In genomic region chr14:76452751-76453360, GRCm38 (mm10) we compare ENCODE assay signal across 16 mouse cellular contexts. TPM values are rescaled to one million over a fixed set of nuclear protein-coding genes. Genes with fewer than 3 reads are reported as not detected.
DNase-seq lines count a peak whose midpoint lies in the region; ATAC-seq and TF ChIP-seq lines count a peak whose summit lies in the region.
"Had no signal": no experiment of that assay in that cellular context is flagged by ENCODE, and none has a peak within 500 bp of the region (broad histone marks: within the 10 kb centered on the region; RNA-seq: fewer than 3 reads in every experiment).

No protein-coding gene starts in this region.

- 0 out of 2 replicates have a peak, but pooled peaks cover 13% of the 10 kb centered on the region for H3K36me3 ChIP-seq in forebrain, embryonic 14.5 days (ENCODE audit: control insufficient read depth, insufficient read depth, low read length)
- no peaks in the 10 kb centered on the region for H3K36me3 ChIP-seq in hindbrain, postnatal 0 days (ENCODE audit: insufficient read depth, low read length)

- peak; percentile 39 to 41 for DNase-seq in left cerebral cortex, postnatal 14 days (ENCODE audit: low spot score in 2 of 2)
- no peak for DNase-seq in left cerebral cortex, adult 11 months (ENCODE audit: low spot score)
- peak; percentile 17 for DNase-seq in brain, adult 2 months (ENCODE audit: low read depth, low spot score)
- peak; percentile 67 for DNase-seq in forebrain, embryonic 14.5 days (ENCODE audit: low spot score)
- DNase-seq in hindbrain, postnatal 0 days (ENCODE audit: low spot score), result peak; percentile 68
- no peak for DNase-seq in liver
- DNase-seq in adrenal gland, adult 8-10 months, result no peak
- DNase-seq: adrenal gland, adult 2 months; gastrocnemius, postnatal 14 days; kidney, postnatal 10 days had no signal

- peak; percentile 55; the same call in 1 of the 2 replicates for ATAC-seq in forebrain, embryonic 14.5 days
- ATAC-seq in hindbrain, postnatal 0 days, result peak; percentile 75
- ATAC-seq: Patski had no signal

- peak overlapping the region; percentile 58 for H3K27ac ChIP-seq in forebrain, embryonic 14.5 days (ENCODE audit: low read depth, low read length)
- peak overlapping the region; percentile 21 for H3K27ac ChIP-seq in hindbrain, postnatal 0 days
- H3K27ac ChIP-seq: limb, embryonic 13.5 days; midbrain, embryonic 12.5 days; stomach, postnatal 0 days had no signal

- H3K4me1 ChIP-seq in forebrain, embryonic 14.5 days (ENCODE audit: control insufficient read depth, insufficient read depth, low read length), result peaks cover 10% of the 10 kb centered on the region
- 0 out of 2 replicates have a peak, but pooled peaks cover 6% of the 10 kb centered on the region for H3K4me1 ChIP-seq in hindbrain, postnatal 0 days (ENCODE audit: insufficient read depth, low read length)

- H3K9me3 ChIP-seq in forebrain, embryonic 14.5 days (replicated peaks; ENCODE audit: control insufficient read depth, low read length), result no peaks in the 10 kb centered on the region
- H3K9me3 ChIP-seq in hindbrain, postnatal 0 days (ENCODE audit: low read length), result no peaks in the 10 kb centered on the region
- H3K9me3 ChIP-seq: heart, embryonic 13.5 days; limb, embryonic 13.5 days; midbrain, embryonic 12.5 days had no signal

- intact Hi-C loops in left cerebral cortex, postnatal 14 days (cut with DNase I), result loop anchor here (5.0 kb wide), 1 partner anchor 36 kb away; no protein-coding TSS in a partner anchor

- no peak overlapping the region for H3K4me3 ChIP-seq in forebrain, embryonic 14.5 days (ENCODE audit: low read depth, low read length)
- H3K4me3 ChIP-seq in hindbrain, postnatal 0 days (ENCODE audit: low read length), result no peak overlapping the region
- H3K4me3 ChIP-seq: heart, embryonic 13.5 days; limb, embryonic 13.5 days; midbrain, embryonic 12.5 days had no signal

- no peaks in the 10 kb centered on the region for H3K27me3 ChIP-seq in forebrain, embryonic 14.5 days (replicated peaks; ENCODE audit: control insufficient read depth, insufficient read depth, low read length)
- no peaks in the 10 kb centered on the region for H3K27me3 ChIP-seq in hindbrain, postnatal 0 days (ENCODE audit: insufficient read depth, low read length)
- H3K27me3 ChIP-seq: CH12.LX; heart, embryonic 13.5 days; limb, embryonic 13.5 days; midbrain, embryonic 12.5 days; Patski had no signal

- H3K4me2 ChIP-seq in forebrain, embryonic 14.5 days (ENCODE audit: low read length), result no peak overlapping the region
- H3K4me2 ChIP-seq in hindbrain, postnatal 0 days (ENCODE audit: low read depth, low read length), result peak overlapping the region; percentile 10
- H3K4me2 ChIP-seq: heart, embryonic 13.5 days; limb, embryonic 13.5 days; midbrain, embryonic 12.5 days had no signal

- no peak overlapping the region for H3K9ac ChIP-seq in forebrain, embryonic 14.5 days (ENCODE audit: low read length)
- H3K9ac ChIP-seq in hindbrain, postnatal 0 days (replicated peaks; ENCODE audit: low read length), result no peak overlapping the region
- H3K9ac ChIP-seq: heart, embryonic 13.5 days; limb, embryonic 13.5 days; midbrain, embryonic 12.5 days had no signal

- WGBS in forebrain, embryonic 14.5 days, result 49% methylated on average over 17 of the region's 17 CpGs
- 34% methylated on average over 17 of the region's 17 CpGs for WGBS in hindbrain, postnatal 0 days

- no peak for TF ChIP-seq CTCF in hindbrain, postnatal 0 days (IDR thresholded peaks at IDR 0.05; ENCODE audit: low read depth)

RNA-seq across cellular contexts. Expression of gene Tsc22d1, which starts 38.1 kb away (rescaled TPM):
- 100 to 1,000 TPM; 559 to 625 TPM for total RNA-seq in left cerebral cortex, postnatal 14 days (2021)
- polyA plus RNA-seq in forebrain, embryonic 14.5 days (2014; fragmentation: Nextera tagmentation; extraction: Ambion mirVana), result 854 and 922 TPM in 2 replicates
- 525 and 569 TPM in 2 replicates for total RNA-seq in hindbrain, postnatal 0 days (2014; rRNA removed)
- polyA plus RNA-seq in hindbrain, postnatal 0 days (2015; fragmentation: Nextera tagmentation; extraction: Ambion mirVana), result 544 and 588 TPM in 2 replicates
- 1,000 to 10,000 TPM; 1,539 to 2,602 (median 2,356) TPM for total RNA-seq in adrenal gland, adult 8-10 months (2022)

Comparison
In these comparisons a context has a peak if more than half of its experiments do, and no peak if none do; other contexts are left out.
1. DNase-seq: peak in left cerebral cortex, postnatal 14 days (2 of 2), brain, adult 2 months (single experiment), forebrain, embryonic 14.5 days (single experiment) and hindbrain, postnatal 0 days (single experiment); none in left cerebral cortex, adult 11 months (single experiment), liver (single experiment) and adrenal gland, adult 8-10 months (single experiment).